Mouse (Mus musculus) lung, adult 18-20 months (tissue): ENCODE data around the gene Uhrf2.
A peak's percentile ranks its signal among the peaks of the same experiment; 100 is the strongest.

ENCODE experiments used
- DNase-seq, 2 experiments: peaks; one replicate each; pipeline ENCODE4 v3.0.0; 2022; ENCODE audit warnings: mixed read lengths in 2 of 2

Uhrf2 gene

DNA sequence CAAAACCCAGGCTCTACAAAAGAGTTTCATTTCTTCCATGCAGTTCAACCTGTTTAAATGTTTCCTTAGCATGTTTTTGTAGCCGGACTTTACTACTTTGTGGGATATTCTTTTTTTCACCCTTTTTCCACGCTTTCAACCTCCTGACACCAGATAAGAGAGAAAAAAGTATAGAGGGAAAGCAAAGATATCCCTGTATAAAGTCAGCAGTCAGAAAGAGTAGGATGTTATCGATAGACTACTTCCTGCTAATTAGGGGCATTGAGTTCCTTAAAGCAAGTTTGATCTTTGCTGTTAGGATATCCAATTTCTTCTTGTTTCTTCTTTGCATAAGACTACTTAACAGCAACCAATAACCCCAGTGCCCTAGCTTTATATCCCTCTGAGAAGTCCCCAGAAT lies 21.2 kb downstream of the Uhrf2 start:
- no peak for DNase-seq

DNA sequence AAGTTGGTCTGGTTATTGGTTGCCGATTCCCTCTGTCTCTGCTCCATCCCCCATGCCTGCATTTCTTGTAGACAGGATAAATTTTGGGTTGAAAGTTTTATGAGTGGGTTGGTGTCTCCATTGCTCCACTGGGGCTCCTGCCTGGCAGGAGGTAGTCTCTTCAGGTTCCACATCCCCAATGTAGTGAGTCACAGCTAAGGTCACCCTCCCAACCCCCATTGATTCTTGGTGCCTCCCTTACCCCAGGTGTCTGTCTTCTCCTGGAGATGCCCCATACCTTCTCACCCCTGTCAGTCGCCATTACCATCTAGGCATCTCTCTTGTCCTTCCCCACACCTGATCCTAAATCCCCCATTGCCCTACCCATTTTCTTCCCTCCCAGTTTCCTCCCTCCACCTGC lies 23.9 kb downstream of the Uhrf2 start:
- no peak for DNase-seq

GRCm38 (mm10) chr19:30065797-30066196 lies 35.5 kb downstream of the Uhrf2 start:
- peak; percentile 4 to 11 for DNase-seq

DNA sequence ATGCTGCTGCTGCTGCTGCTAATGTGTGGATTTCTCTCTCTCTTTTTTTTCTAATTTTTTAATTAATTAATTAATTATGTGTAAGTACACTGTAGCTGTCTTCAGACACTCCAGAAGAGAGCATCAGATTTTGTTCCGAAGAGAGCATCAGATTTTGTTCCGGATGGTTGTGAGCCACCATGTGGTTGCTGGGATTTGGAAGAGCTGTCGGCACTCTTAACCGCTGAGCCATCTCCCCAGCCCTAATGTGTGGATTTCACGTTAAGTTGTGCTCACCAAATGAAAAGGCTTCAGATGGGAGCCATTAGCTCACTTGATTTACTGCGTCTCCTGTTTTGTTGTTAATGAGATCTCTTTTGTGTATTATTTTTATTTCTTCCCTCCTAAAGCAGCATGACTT lies 59.9 kb downstream of the Uhrf2 start:
- no peak for DNase-seq

DNA sequence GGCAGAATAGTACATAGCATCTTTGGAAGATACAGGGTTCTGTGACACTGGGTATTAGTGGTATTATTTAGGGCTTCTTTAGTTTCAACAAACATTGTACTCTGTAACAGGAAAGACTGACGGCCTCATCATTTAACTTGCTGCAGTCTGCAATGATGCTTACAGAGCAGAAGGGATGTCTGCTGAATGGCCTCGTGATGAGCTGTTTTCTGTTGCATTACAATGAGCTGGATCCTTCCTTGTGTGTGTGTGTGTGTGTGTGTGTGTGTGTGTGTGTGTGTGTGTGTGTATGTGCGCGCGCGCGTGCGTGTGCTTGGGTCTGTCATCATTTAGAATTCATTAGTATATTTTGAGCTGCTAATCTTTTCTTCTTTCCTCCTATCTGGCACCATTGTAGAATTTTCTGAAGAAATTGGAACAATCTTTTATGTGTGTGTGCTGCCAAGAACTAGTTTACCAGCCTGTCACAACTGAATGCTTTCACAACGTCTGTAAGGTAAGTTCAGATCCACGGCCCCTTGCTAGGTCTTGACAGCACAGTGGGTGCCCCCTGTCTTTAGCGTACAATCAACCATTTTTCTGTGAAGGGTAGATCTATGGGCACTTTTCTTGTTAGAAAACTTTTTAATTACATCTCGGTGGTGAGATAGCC lies 61.5 kb downstream of the Uhrf2 start:
- DNase-seq, result no peak

GRCm38 (mm10) chr19:30096186-30096585 lies 65.9 kb downstream of the Uhrf2 start:
- no peak for DNase-seq

- no peak for DNase-seq
Observed at GRCm38 (mm10) chr19:30097039-30097438, 66.7 kb downstream of the Uhrf2 start.

DNA sequence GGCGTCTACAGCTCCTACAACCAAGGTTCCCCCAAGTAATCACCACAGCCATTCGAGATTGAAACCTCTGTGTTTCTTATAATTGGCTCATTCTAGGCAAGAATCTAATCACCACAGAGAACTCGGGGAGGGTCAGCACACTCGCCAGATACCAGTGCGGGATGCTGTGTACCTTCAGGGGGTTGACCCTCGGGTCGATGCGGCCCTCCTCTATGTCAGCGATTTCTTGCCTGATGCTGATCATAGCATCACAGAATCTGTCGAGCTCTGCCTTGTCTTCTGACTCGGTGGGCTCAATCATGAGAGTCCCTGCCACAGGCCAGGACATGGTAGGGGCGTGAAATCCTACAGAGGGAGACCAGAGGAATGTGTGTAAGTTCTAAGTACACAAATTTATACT lies 70.3 kb downstream of the Uhrf2 start:
- no peak for DNase-seq

- DNase-seq, result no peak
Observed at GRCm38 (mm10) chr19:30102620-30103019, 72.3 kb downstream of the Uhrf2 start.

GRCm38 (mm10) chr19:30105045-30105842 lies 74.9 kb downstream of the Uhrf2 start:
- DNase-seq, result no peak

- DNase-seq, result peak in 1 of 2 experiments; percentile 13
Observed at GRCm38 (mm10) chr19:30107221-30107845, 77.0 kb downstream of the Uhrf2 start.

DNA sequence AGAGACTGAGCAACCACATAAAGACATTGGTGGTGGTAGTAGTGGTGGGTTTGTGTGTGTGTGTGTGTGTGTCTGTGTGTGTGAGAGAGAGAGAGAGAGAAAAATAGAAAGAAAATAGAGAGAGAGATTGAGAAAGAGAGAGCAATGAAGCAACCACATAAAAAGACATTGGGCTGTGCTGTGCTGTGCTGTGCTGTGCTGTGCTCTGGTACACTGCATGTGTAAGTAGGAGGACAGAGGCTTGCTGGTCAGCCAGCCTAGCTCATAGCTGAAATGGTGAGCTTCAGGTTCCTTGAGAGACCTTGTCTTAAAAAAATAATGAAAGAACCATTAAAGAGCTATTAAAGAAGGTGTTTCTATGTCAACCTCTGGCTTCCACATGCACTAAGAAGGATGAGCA lies 78.3 kb downstream of the Uhrf2 start:
- no peak for DNase-seq

DNA sequence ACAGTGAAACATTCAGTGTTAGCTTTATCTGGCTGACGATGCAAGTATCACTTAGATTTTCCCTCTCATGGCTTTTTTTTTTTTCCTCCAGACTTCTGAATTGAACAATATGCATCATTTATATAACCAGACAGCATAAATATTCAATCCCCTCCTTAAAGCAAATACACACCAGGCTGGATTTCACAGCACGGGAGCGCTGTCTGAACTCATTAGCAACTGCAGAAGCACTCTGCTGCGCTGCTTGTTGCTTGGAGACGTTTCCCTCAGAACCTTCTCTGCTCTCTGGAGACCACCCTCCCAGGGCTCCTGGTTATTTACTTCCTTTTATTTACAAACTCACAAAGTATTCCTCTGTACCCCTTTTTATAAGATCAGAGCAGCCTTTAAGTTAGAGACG lies 78.8 kb downstream of the Uhrf2 start:
- no peak for DNase-seq

- DNase-seq, result no peak
Observed at GRCm38 (mm10) chr19:30111421-30111820, 81.1 kb downstream of the Uhrf2 start.

GRCm38 (mm10) chr19:30112961-30113688 lies 82.8 kb downstream of the Uhrf2 start:
- DNase-seq, result no peak

GRCm38 (mm10) chr19:30114919-30115441 lies 84.7 kb downstream of the Uhrf2 start:
- DNase-seq, result no peak

GRCm38 (mm10) chr19:30115606-30116005 lies 85.3 kb downstream of the Uhrf2 start:
- DNase-seq, result no peak

GRCm38 (mm10) chr19:30117241-30117640 lies 86.9 kb downstream of the Uhrf2 start:
- DNase-seq, result no peak

DNA sequence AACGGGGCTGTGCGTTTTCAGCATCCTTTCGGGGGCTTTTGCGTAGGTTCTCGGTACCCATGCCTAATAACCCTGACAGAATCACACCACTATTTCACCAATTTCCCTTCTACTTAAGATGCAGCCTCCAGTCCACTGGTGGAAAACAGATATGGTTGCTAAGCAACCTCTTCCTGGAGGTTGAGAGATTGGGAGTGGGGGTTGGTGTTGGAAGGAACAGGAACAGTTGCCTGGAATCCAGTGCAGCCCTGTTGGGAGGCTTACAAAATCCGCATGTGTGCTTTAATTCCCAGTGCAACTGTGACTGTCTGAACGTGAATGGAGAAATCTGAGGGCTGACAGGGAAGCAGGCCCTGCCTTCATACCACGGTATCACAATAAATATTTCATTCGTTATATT lies 87.5 kb downstream of the Uhrf2 start:
- no peak for DNase-seq

- no peak for DNase-seq
Observed at GRCm38 (mm10) chr19:30118344-30119312, 88.3 kb downstream of the Uhrf2 start.

- no peak for DNase-seq
Observed at GRCm38 (mm10) chr19:30124999-30125669, 94.8 kb downstream of the Uhrf2 start.
